Mouse (Mus musculus) CH12.LX (cell line): ENCODE data around the gene Slc45a1. TPM values are rescaled to one million over a fixed set of nuclear protein-coding genes. Genes with fewer than 3 reads are reported as not detected.

Source experiments
- DNase-seq: peaks from one replicate; pipeline ENCODE4 v3.0.0-alpha.2; 2013; ENCODE audit errors: extremely low read depth
- H3K27ac ChIP-seq: 2 replicates; pipeline ENCODE4 v1.5.1; 2012; ENCODE audit warnings: low read depth, mild to moderate bottlenecking, control low read depth, moderate library complexity; ENCODE audit not compliant: insufficient read depth
- H3K27me3 ChIP-seq: replicated peaks from 2 replicates; pipeline ENCODE3; 2012; ENCODE audit warnings: inconsistent platforms
- H3K36me3 ChIP-seq, 2 experiments: replicated peaks in 1 of 2; 2 replicates each; pipeline versions ENCODE3 to v1.6.1; 2012; ENCODE audit warnings: inconsistent platforms in 1 of 2, low read length in 1 of 2, mild to moderate bottlenecking in 1 of 2, mixed read lengths in 1 of 2, moderate library complexity in 1 of 2; ENCODE audit not compliant: control insufficient read depth in 1 of 2, insufficient read depth in 1 of 2
- H3K4me1 ChIP-seq, 2 experiments: 2 replicates each; pipeline ENCODE4 v1.6.1; 2012; ENCODE audit warnings: inconsistent platforms in 1 of 2, moderate library complexity in 1 of 2; ENCODE audit not compliant: insufficient read depth in 2 of 2, control insufficient read depth in 1 of 2
- H3K4me2 ChIP-seq: 2 replicates; pipeline ENCODE4 v1.6.1; 2012; ENCODE audit warnings: low read depth, mild to moderate bottlenecking, control low read depth; ENCODE audit not compliant: poor library complexity, insufficient read depth, severe bottlenecking
- H3K4me3 ChIP-seq, 3 experiments: fragments of 150-350 bp in 1 of 3; sonication (generic) in 1 of 3; replicated peaks in 1 of 3; 2 replicates each; pipeline versions ENCODE3 to v1.5.1; 2011 to 2012; ENCODE audit warnings: low read depth in 2 of 3, low read length in 2 of 3, mild to moderate bottlenecking in 2 of 3, moderate library complexity in 2 of 3, control low read depth in 1 of 3, improper control_type of control experiment in 1 of 3, inconsistent platforms in 1 of 3, mixed read lengths in 1 of 3; ENCODE audit not compliant: poor library complexity in 1 of 3
- H3K79me2 ChIP-seq: replicated peaks from 2 replicates; pipeline ENCODE4 v1.6.1; 2012; ENCODE audit warnings: mild to moderate bottlenecking, moderate library complexity; ENCODE audit not compliant: control insufficient read depth, poor library complexity, insufficient read depth, severe bottlenecking; ENCODE audit errors: extremely low read depth
- H3K9ac ChIP-seq: 2 replicates; pipeline ENCODE4 v1.6.1; 2012; ENCODE audit warnings: low read depth, mild to moderate bottlenecking, control low read depth, moderate library complexity; ENCODE audit not compliant: insufficient read depth
- H3K9me3 ChIP-seq: replicated peaks from 2 replicates; pipeline ENCODE3; 2012; ENCODE audit warnings: low read length, inconsistent platforms, mixed read lengths
- BHLHE40 ChIP-seq: IDR thresholded peaks from 2 replicates; pipeline ENCODE4 v1.6.1; 2011; ENCODE audit warnings: mild to moderate bottlenecking, low read depth, low read length, improper control_type of control experiment
- CHD1 ChIP-seq: IDR thresholded peaks from 2 replicates; pipeline ENCODE4 v1.6.1; 2012; ENCODE audit warnings: low read depth, low read length, improper control_type of control experiment, inconsistent platforms
- CHD2 ChIP-seq: IDR thresholded peaks from 2 replicates; pipeline ENCODE4 v1.6.1; 2011; ENCODE audit warnings: low read length, improper control_type of control experiment
- CTCF ChIP-seq, 2 experiments: IDR thresholded peaks in 1 of 2; conservative IDR thresholded peaks in 1 of 2; 2 replicates each; pipeline ENCODE4 v1.5.1; 2011 to 2012; ENCODE audit warnings: low read depth in 2 of 2, low read length in 2 of 2, improper control_type of control experiment in 1 of 2, inconsistent platforms in 1 of 2, mild to moderate bottlenecking in 1 of 2, moderate library complexity in 1 of 2
- E2F4 ChIP-seq: IDR thresholded peaks from 2 replicates; pipeline ENCODE4 v1.6.1; 2011; ENCODE audit warnings: low read depth, low read length, improper control_type of control experiment; ENCODE audit not compliant: insufficient replicate concordance
- ELF1 ChIP-seq: IDR thresholded peaks from 2 replicates; pipeline ENCODE4 v1.6.1; 2014; ENCODE audit warnings: low read depth, mild to moderate bottlenecking, inconsistent platforms, low read length, improper control_type of control experiment
- ETS1 ChIP-seq: conservative IDR thresholded peaks from 2 replicates; pipeline ENCODE4 v1.6.1; 2012; ENCODE audit warnings: low read depth, mild to moderate bottlenecking, inconsistent platforms, low read length, improper control_type of control experiment, moderate library complexity
- GABPA ChIP-seq: IDR thresholded peaks from 2 replicates; pipeline ENCODE4 v1.6.1; 2012; ENCODE audit warnings: low read depth, low read length, improper control_type of control experiment, inconsistent platforms; ENCODE audit not compliant: insufficient replicate concordance
- HCFC1 ChIP-seq: IDR thresholded peaks from 2 replicates; pipeline ENCODE4 v1.6.1; 2012; ENCODE audit warnings: low read depth, mild to moderate bottlenecking, inconsistent platforms, low read length, improper control_type of control experiment
- JUND ChIP-seq: conservative IDR thresholded peaks from 2 replicates; pipeline ENCODE4 v1.6.1; 2011; ENCODE audit warnings: low read depth, low read length, improper control_type of control experiment
- KAT2A ChIP-seq: IDR thresholded peaks from 2 replicates; pipeline ENCODE4 v1.6.1; 2012; ENCODE audit warnings: low read length, improper control_type of control experiment, inconsistent platforms; ENCODE audit not compliant: insufficient replicate concordance
- MAFK ChIP-seq: IDR thresholded peaks from 2 replicates; pipeline ENCODE4 v1.6.1; 2011; ENCODE audit warnings: low read length, improper control_type of control experiment; ENCODE audit not compliant: insufficient replicate concordance
- MEF2A ChIP-seq: IDR thresholded peaks from 2 replicates; pipeline ENCODE4 v1.6.1; 2014; ENCODE audit warnings: low read depth, mild to moderate bottlenecking, inconsistent platforms, low read length, improper control_type of control experiment, borderline replicate concordance
- MYC ChIP-seq: IDR thresholded peaks from 2 replicates; pipeline ENCODE4 v1.6.1; 2011; ENCODE audit warnings: low read depth, mild to moderate bottlenecking, improper control_type of control experiment, low read length
- NELFE ChIP-seq: IDR thresholded peaks from 2 replicates; pipeline ENCODE4 v1.6.1; 2011; ENCODE audit warnings: low read depth, low read length, improper control_type of control experiment
- NRF1 ChIP-seq: IDR thresholded peaks from 2 replicates; pipeline ENCODE4 v1.6.1; 2014; ENCODE audit warnings: low read depth, mild to moderate bottlenecking, inconsistent platforms, low read length, improper control_type of control experiment, moderate library complexity
- PAX5 ChIP-seq: IDR thresholded peaks from 2 replicates; pipeline ENCODE4 v1.6.1; 2012; ENCODE audit warnings: low read length, inconsistent platforms, mixed read lengths
- SIN3A ChIP-seq: IDR thresholded peaks from 2 replicates; pipeline ENCODE4 v1.6.1; 2012; ENCODE audit warnings: low read length, improper control_type of control experiment, inconsistent platforms
- SMC3 ChIP-seq: IDR thresholded peaks from 2 replicates; pipeline ENCODE4 v1.6.1; 2011; ENCODE audit warnings: low read depth, low read length, improper control_type of control experiment
- TBP ChIP-seq: conservative IDR thresholded peaks from 2 replicates; pipeline ENCODE4 v1.6.1; 2011; ENCODE audit warnings: low read depth, low read length, improper control_type of control experiment
- UBTF ChIP-seq: IDR thresholded peaks from 2 replicates; pipeline ENCODE4 v1.6.1; 2012; ENCODE audit warnings: low read depth, mild to moderate bottlenecking, inconsistent platforms, low read length, improper control_type of control experiment, moderate library complexity
- USF1 ChIP-seq: IDR thresholded peaks from 2 replicates; pipeline ENCODE4 v1.6.1; 2014; ENCODE audit warnings: low read depth, mild to moderate bottlenecking, inconsistent platforms, low read length, improper control_type of control experiment
- USF2 ChIP-seq: conservative IDR thresholded peaks from 2 replicates; pipeline ENCODE4 v1.6.1; 2011; ENCODE audit warnings: low read depth, low read length, improper control_type of control experiment
- ZKSCAN1 ChIP-seq: IDR thresholded peaks from 2 replicates; pipeline ENCODE4 v1.6.1; 2012; ENCODE audit warnings: low read depth, inconsistent platforms, low read length, improper control_type of control experiment, borderline replicate concordance
- dilution Hi-C: fragments of 300-500 bp; cut with MboI; formaldehyde crosslinking; loops from 2 replicates; pipeline ENCODE4 v1.14.3; 2020; ENCODE audit warnings: low sequenced_read_pairs; ENCODE audit not compliant: extremely low pct_unique_long_range_greater_than_20kb, extremely low pct_ligation_motif_present
- in situ Hi-C: fragments of 300-500 bp; cut with MboI; formaldehyde crosslinking; loops from 3 replicates; pipeline ENCODE4 v1.14.3; 2019; ENCODE audit warnings: low sequenced_read_pairs, low pct_ligation_motif_present, low pct_unique_long_range_greater_than_20kb, mixed read lengths
- polyA plus RNA-seq: library from polyadenylated mRNA; unstranded; fragments of >175 nt; gene quantifications from 2 replicates; pipeline ENCODE4 v1.2.1, GENCODE M21; 2012; ENCODE audit warnings: low read depth; ENCODE audit not compliant: insufficient read length
- total RNA-seq, 2 experiments: library from RNA; depleted of rRNA; stranded (reverse); fragments of 300-350 nt in 1 of 2; fragments of >200 nt in 1 of 2; gene quantifications; 2 replicates each; pipeline ENCODE4 v1.2.3; 2012 to 2014

Slc45a1 gene
- total and polyA plus RNA-seq, 3 experiments = not detected

DNA sequence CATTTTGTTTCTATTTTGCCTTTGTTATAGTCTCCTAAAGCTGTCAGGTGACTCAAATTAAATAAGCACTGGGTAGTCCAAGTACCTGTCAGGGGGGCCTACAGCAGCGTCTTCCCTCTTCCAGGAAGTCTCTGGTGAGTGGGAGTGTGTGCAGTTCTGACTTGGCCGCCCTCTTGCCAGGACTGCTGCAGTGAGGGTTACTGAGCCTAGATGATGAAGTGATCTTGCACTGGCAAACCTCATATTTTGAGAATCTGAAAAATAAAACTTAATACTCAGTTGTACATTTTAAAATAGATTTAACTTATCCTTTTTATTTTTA, 63.7 kb downstream of the Slc45a1 start:
- no peak for DNase-seq
- H3K4me1 ChIP-seq = peaks cover 3 to 44% of the 10 kb centered on the region in 2 experiments; a peak in 2 of 4 replicates
- H3K79me2 ChIP-seq = peaks cover 4% of the 10 kb centered on the region
- no peak overlapping the region for H3K4me3 ChIP-seq
- H3K27ac ChIP-seq = no peak overlapping the region
- no peak overlapping the region for H3K9ac ChIP-seq
- no peak overlapping the region for H3K4me2 ChIP-seq
- TF ChIP-seq HCFC1 (no peak), NRF1 (no peak), SIN3A (no peak), MAFK (no peak), SMC3 (no peak), ELF1 (no peak), USF1 (no peak), KAT2A (no peak), UBTF (no peak), GABPA (no peak), ZKSCAN1 (no peak), PAX5 (no peak), NELFE (no peak), BHLHE40 (no peak), CTCF (conservative IDR thresholded peaks at IDR 0.05 in 1 of 2, IDR thresholded peaks at IDR 0.05 in 1 of 2; ENCODE audit: low read depth in 2 of 2, low read length in 2 of 2) (no peak), TBP (no peak), CHD1 (no peak), USF2 (no peak)
- no peaks in the 10 kb centered on the region for H3K27me3 ChIP-seq
- dilution Hi-C loops (no loop called here), in situ Hi-C loops (no loop called here)
- H3K9me3 ChIP-seq = no peaks in the 10 kb centered on the region
- peaks cover 0 to 48% of the 10 kb centered on the region in 2 experiments for H3K36me3 ChIP-seq

GRCm38 (mm10) chr4:150587597-150588299, 64.2 kb downstream of the Slc45a1 start:
- Histone ChIP-seq H3K27ac (no peak overlapping the region), H3K4me2 (no peak overlapping the region), H3K4me3 (no peak overlapping the region), H3K4me1 (peaks cover 3 to 49% of the 10 kb centered on the region in 2 experiments; a peak in 2 of 4 replicates), H3K79me2 (peaks cover 4% of the 10 kb centered on the region), H3K9ac (no peak overlapping the region), H3K27me3 (no peaks in the 10 kb centered on the region), H3K9me3 (no peaks in the 10 kb centered on the region), H3K36me3 (peaks cover 0 to 50% of the 10 kb centered on the region in 2 experiments)
- in situ Hi-C loops (no loop called here), dilution Hi-C loops (no loop called here)
- TF ChIP-seq ELF1 (no peak), ETS1 (no peak), KAT2A (no peak), TBP (no peak), CTCF (conservative IDR thresholded peaks at IDR 0.05 in 1 of 2, IDR thresholded peaks at IDR 0.05 in 1 of 2; ENCODE audit: low read depth in 2 of 2, low read length in 2 of 2) (no peak), MEF2A (no peak), NRF1 (no peak), SIN3A (no peak), PAX5 (no peak), CHD2 (no peak), MYC (no peak), JUND (no peak), E2F4 (no peak), USF1 (no peak), NELFE (no peak), CHD1 (no peak)
- DNase-seq = no peak
